ENCODE assay signal across 8 mouse cellular contexts in the genomic region with DNA sequence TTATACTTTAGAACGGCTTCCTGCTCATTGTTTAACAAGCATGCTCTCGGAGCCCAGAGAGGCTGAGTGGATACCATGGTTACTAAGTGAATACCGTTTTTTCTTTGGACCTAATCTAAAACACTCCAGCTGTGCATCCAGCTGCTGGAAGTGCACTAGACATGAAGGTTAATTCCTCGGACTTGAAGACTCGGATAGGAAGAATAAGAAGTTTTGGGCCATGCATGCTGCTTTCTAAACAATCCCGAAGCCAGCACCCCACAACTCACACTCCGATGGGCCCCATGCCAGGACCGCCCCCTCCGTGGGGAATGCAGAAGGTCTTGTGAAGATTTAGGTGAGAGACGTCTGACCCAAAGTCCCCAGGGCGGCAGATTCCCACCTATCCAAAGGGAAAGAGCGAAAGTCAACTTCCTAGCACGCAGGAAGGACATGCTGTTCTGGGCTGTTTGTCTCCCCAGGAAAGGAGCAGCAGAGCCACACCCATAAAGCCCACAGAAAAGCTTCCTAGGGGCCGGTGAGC.
DNase-seq lines count a peak whose midpoint lies in the region; ATAC-seq and TF ChIP-seq lines count a peak whose summit lies in the region.
"Had no signal": no experiment of that assay in that cellular context is flagged by ENCODE, and none has a peak within 500 bp of the region (broad histone marks: within the 10 kb centered on the region; RNA-seq: fewer than 3 reads in every experiment).

No protein-coding gene starts in this region.

- H3K9me3 ChIP-seq in lung, embryonic 16.5 days (ENCODE audit: control insufficient read depth, low read length): no peaks in the 10 kb centered on the region
- H3K9me3 ChIP-seq in forebrain, embryonic 13.5 days (replicated peaks): no peaks in the 10 kb centered on the region
- no peaks in the 10 kb centered on the region for H3K9me3 ChIP-seq in hindbrain, embryonic 16.5 days (ENCODE audit: control insufficient read depth, low read length)

- no peak overlapping the region for H3K4me3 ChIP-seq in lung, embryonic 16.5 days (ENCODE audit: low read length)
- no peak overlapping the region for H3K4me3 ChIP-seq in forebrain, embryonic 13.5 days
- H3K4me3 ChIP-seq in hindbrain, embryonic 16.5 days (ENCODE audit: low read length): no peak overlapping the region
- no peak overlapping the region for H3K4me3 ChIP-seq in olfactory bulb, adult 2 months (ENCODE audit: insufficient read depth, low read depth, low read length)

- no peak for DNase-seq in lung, adult 18-20 months
- no peak for DNase-seq in adrenal gland, adult 2 months
- DNase-seq: cerebellum, adult 11-12 months had no signal

- no peak for TF ChIP-seq CTCF in olfactory bulb, adult 2 months (IDR thresholded peaks at IDR 0.05; ENCODE audit: insufficient read depth, low read depth, low read length)

- H3K27ac ChIP-seq in lung, embryonic 16.5 days (ENCODE audit: low read length): no peak overlapping the region
- 0 out of 2 replicates have a peak overlapping the region, but pooled peaks have one; percentile 19 for H3K27ac ChIP-seq in forebrain, embryonic 13.5 days
- no peak overlapping the region for H3K27ac ChIP-seq in hindbrain, embryonic 16.5 days (ENCODE audit: low read depth, low read length)
- 0 out of 2 replicates have a peak overlapping the region, but pooled peaks have one; percentile 15 for H3K27ac ChIP-seq in olfactory bulb, adult 2 months (ENCODE audit: insufficient read depth, low read depth, low read length)

- no peak for TF ChIP-seq POLR2A in olfactory bulb, adult 2 months (IDR thresholded peaks at IDR 0.05; ENCODE audit: insufficient read depth, low read depth, low read length)

- no peaks in the 10 kb centered on the region for H3K36me3 ChIP-seq in lung, embryonic 16.5 days (ENCODE audit: control insufficient read depth, insufficient read depth, low read length)
- H3K36me3 ChIP-seq in forebrain, embryonic 13.5 days (ENCODE audit: poor library complexity, severe bottlenecking): peaks cover 11% of the 10 kb centered on the region; the same call in 1 of the 2 replicates
- no peaks in the 10 kb centered on the region for H3K36me3 ChIP-seq in hindbrain, embryonic 16.5 days (ENCODE audit: control insufficient read depth, insufficient read depth, low read length)

- H3K4me1 ChIP-seq in lung, embryonic 16.5 days (replicated peaks; ENCODE audit: control insufficient read depth, insufficient read depth, low read length): 0 out of 2 replicates have a peak, but pooled peaks cover 2% of the 10 kb centered on the region
- H3K4me1 ChIP-seq in forebrain, embryonic 13.5 days: peaks cover 53% of the 10 kb centered on the region
- H3K4me1 ChIP-seq in hindbrain, embryonic 16.5 days (ENCODE audit: control insufficient read depth, insufficient read depth, low read depth, low read length): peaks cover 27% of the 10 kb centered on the region
- H3K4me1 ChIP-seq in olfactory bulb, adult 2 months (ENCODE audit: control insufficient read depth, insufficient read depth, low read length): peaks cover 29% of the 10 kb centered on the region

- peak overlapping the region; percentile 6; the same call in 1 of the 2 replicates for H3K4me2 ChIP-seq in lung, embryonic 16.5 days (ENCODE audit: low read depth, low read length)
- peak overlapping the region; percentile 20; the same call in 1 of the 2 replicates for H3K4me2 ChIP-seq in forebrain, embryonic 13.5 days
- peak overlapping the region; percentile 30; the same call in 1 of the 2 replicates for H3K4me2 ChIP-seq in hindbrain, embryonic 16.5 days (ENCODE audit: low read length)

- ATAC-seq in lung, embryonic 16.5 days (ENCODE audit: low read depth): peak; percentile 66
- no peak; the same call in 1 of the 2 replicates for ATAC-seq in forebrain, embryonic 13.5 days
- no peak for ATAC-seq in hindbrain, embryonic 16.5 days
- ATAC-seq in frontal cortex, adult (ENCODE audit: low TSS enrichment): no peak

- WGBS in lung, embryonic 16.5 days: 18% methylated on average over 14 of the region's 14 CpGs
- 43% methylated on average over 14 of the region's 14 CpGs for WGBS in forebrain, embryonic 13.5 days
- 48% methylated on average over 14 of the region's 14 CpGs for WGBS in hindbrain, embryonic 16.5 days
- WGBS in olfactory bulb, adult 2 months: 31% methylated on average over 14 of the region's 14 CpGs

- no peak overlapping the region for H3K9ac ChIP-seq in lung, embryonic 16.5 days (ENCODE audit: low read length)
- no peak overlapping the region for H3K9ac ChIP-seq in forebrain, embryonic 13.5 days
- H3K9ac ChIP-seq in hindbrain, embryonic 16.5 days (ENCODE audit: low read depth, low read length): no peak overlapping the region

- H3K27me3 ChIP-seq in lung, embryonic 16.5 days (ENCODE audit: control insufficient read depth, insufficient read depth, low read depth, low read length): no peaks in the 10 kb centered on the region
- H3K27me3 ChIP-seq in forebrain, embryonic 13.5 days: no peaks in the 10 kb centered on the region
- H3K27me3 ChIP-seq in hindbrain, embryonic 16.5 days (replicated peaks; ENCODE audit: control insufficient read depth, insufficient read depth, low read length): no peaks in the 10 kb centered on the region

Comparison
In these comparisons a context has a peak if more than half of its experiments do, and no peak if none do; other contexts are left out.
1. H3K27ac ChIP-seq: peak in forebrain, embryonic 13.5 days (single experiment) and olfactory bulb, adult 2 months (single experiment); none in lung, embryonic 16.5 days (single experiment) and hindbrain, embryonic 16.5 days (single experiment).
2. Peak in every context shown above with its lines, with median percentiles within 50 percentile points of each other: H3K4me2 ChIP-seq.